Mouse (Mus musculus) colon, adult 2 months (tissue): ENCODE measurements around the gene Ldah. TPM values are rescaled to one million over a fixed set of nuclear protein-coding genes. Genes with fewer than 3 reads are reported as not detected.

ENCODE experiments used
- polyA plus RNA-seq: library from polyadenylated mRNA; depleted of rRNA; stranded (reverse); fragments of >200 nt; gene quantifications from 2 replicates; pipeline ENCODE4 v1.2.3, GENCODE M21; 2012; rRNA removed

The Ldah gene
- polyA plus RNA-seq, result 21.2 and 22.4 TPM in 2 replicates

DNA sequence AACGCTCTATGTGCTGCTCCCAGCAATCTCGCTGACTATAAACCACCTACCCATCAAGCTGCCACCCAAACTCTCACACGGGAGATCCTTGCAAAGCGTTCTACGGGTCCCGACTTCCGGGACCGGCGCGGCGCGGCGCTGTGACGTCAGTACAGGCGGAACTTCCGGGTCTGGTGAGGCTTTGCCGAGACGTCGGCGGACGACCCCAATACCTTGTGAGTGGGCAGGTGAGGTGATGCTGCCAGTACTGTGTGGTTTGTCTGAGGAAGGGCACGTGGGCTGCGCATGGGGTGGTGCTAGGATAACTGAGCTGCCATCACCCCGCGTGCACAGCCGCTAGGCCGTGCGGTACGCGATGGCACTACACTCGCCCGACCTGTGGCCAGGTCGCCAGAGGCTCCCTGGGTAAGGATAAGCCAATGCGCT, at the start of gene Ldah:
TSS of gene Ldah (plus strand) at position 130 of the 426 bp plus-strand sequence.

GRCm38 (mm10) chr12:8301841-8302431, 94.0 kb downstream of the Ldah start, which contains the start of gene Gdf7:
Gdf7 (minus strand) TSS chr12:8301954.

DNA sequence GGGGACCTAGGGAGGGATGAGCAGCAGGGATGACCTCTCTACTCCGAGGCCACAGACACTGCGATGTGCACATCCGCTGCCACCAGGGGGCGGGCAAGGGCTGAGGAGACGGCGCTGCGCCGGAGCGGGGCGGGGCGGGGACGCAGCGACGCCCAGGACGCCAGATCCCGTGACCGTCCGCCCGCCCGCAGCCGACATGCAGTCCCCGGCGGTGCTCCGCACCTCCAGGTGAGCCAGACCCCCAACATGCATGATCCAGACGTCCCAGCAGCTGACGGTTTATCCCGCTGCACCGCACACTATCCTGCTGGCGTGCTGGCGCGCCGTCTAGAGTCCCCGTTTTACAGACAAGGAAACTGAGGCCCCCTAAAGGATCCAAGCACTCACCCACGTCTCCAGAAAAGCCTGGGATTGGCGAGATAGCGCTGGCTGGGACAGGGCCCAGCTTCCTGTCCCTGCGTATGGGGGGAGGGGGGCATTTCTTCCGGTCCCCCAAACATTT, 105.4 kb downstream of the Ldah start, which contains the start of gene Hs1bp3:
TSS of gene Hs1bp3 (plus strand) at position 163 of the 502 bp plus-strand sequence.

Other genes with a start within 250 kb of the Ldah start
- 2.2 and 2.8 TPM in 2 replicates for gene Apob, start 230.5 kb upstream of the Ldah start, polyA plus RNA-seq
- 1.6 and 2.5 TPM in 2 replicates for gene Gdf7, start 93.8 kb downstream of the Ldah start, polyA plus RNA-seq
- 20.3 and 21.9 TPM in 2 replicates for gene Hs1bp3, start 105.3 kb downstream of the Ldah start, polyA plus RNA-seq